Mouse (Mus musculus): ENCODE measurements at regions not wholly inside any gene's neighbourhood (a gene's known extent, or its start where the extent isn't known, plus 50 kb on each side); places are given as distances from the start of the nearest gene placed in this dataset.
A peak's percentile ranks its signal among the peaks of the same experiment; 100 is the strongest.

DNA sequence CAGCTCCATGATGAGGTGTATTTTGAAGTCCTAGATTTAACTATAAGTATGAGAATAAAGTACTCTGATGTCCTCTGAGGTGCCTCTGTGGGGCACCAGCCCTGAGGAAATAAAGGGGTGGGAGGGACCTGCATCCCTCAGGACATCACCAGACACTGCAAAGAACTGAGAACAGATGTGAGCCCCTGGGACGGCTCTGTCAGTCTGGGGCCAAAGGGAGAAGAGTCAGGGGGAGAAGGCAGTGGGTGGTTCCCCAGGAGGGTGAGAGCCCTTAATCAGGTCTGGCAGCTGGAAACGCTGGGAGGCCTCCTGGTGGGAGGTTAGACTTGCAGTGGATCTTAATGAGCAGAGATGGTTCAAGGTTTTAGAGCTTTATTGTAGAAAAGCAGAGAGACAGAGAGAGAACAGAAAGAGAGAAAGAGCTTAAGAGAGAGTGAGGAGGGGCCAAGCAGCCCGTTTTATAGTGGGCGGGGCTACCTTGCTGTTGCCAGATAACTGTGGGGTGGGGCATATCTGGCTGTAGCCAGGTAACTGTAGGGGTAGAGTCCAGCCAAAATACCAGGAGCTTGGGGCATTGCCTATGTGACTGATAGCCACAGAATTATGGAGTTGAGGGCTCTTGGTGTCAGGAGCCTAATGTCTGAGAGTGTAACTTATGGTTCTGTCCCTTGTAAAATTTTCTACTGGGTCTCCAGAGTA is 97.3 kb upstream of the Tmtc4 start:
- peak; percentile 43 for DNase-seq (ENCODE audit: low spot score)

DNA sequence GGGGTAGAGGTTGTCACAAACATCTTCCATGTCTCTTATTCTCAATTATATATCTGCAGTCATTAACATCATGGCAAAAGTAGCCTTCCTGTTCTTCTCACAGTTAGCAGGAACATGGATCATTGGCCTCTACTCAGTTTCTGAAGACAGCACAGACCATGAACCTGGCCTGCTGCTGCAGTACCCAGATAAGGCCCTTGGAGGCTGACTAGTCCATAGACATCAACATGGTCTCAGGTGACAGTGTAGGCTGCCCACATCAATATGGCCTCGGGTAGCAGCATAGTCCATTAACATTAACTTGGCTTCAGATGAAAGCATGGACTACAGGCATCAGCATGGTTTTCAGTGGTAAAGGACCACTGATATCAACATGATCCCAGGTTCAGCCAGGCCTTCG is 95.9 kb upstream of the Tmtc4 start:
- no peak for DNase-seq (ENCODE audit: low spot score)

DNA sequence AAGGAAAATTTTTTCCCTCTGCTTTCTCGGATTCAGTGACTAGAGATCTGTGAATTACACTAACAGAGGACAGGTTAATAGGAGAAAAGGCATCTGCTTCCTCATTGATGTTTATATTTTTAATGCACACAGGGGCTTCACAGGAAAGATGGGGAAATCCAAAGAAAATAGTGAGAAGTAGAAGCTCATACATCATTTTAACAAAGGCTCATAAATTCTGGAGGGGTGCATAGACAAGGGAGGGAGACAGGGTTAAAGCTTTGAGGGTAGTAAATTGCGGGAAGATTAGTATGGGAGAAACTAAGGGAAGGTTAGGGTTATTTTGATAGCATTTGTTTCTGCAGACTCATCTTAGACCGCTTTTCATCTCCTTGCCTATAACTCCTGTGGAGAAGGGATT is 95.0 kb upstream of the Tmtc4 start:
- DNase-seq (ENCODE audit: low spot score): no peak

DNA sequence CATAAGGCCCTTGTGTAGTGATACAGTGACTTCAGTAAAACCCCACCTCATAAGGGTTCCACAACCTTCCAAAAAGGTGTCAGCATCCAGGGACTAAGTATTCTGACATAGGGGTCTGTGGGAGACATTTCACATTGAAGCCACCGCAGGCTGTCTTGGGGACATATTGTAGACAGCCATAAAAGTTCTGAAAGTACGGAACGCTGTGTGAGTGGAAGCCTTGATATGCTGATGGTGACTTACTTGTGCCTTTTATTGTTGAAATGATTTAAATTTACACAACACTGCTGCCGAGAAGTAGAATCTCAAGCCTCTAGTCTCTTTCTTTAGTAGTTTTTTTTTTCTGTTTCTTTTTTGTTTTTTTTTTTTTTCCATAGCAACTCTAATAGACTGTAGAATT is 82.5 kb upstream of the Tmtc4 start:
- no peak for DNase-seq (ENCODE audit: low spot score)

DNA sequence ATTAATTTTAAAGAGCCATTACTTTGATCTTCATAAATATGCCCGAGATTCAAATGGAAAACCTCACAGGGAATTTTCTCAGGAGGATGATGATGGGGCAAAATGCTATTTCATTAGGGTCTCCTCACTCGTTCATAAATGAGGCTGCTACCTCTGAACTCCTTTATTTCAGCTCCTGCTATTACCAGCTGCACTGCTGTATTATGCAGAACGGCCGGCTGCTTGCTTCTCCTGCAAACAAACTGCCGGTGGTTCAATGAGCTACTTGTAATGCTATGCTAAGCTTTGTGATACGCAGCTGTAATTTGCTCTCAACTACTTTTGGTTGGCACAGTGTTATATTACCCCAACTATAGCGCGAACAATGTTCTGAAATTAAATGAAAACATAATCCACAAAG is 81.7 kb upstream of the Tmtc4 start:
- no peak for DNase-seq (ENCODE audit: low spot score)

DNA sequence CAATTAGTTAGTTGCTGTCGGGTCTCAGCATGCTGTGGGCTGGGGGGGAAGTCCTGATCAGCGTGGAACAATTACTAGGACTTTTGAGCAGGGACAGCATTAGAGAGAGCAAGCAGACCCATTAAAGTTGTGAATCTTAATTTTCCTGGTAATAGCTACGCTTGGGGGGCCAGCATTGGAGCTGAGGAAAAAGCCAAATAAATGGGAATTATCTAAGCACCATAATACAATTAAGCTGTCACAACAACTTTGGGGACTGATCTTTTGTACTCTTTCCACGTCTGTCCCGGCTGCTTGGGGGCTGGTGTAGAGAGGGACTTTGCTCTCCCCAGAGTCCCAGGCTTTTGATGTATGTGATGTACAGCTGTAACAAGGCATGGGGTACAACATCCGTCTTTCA is 81.3 kb upstream of the Tmtc4 start:
- peak; percentile 77 for DNase-seq (ENCODE audit: low spot score)

DNA sequence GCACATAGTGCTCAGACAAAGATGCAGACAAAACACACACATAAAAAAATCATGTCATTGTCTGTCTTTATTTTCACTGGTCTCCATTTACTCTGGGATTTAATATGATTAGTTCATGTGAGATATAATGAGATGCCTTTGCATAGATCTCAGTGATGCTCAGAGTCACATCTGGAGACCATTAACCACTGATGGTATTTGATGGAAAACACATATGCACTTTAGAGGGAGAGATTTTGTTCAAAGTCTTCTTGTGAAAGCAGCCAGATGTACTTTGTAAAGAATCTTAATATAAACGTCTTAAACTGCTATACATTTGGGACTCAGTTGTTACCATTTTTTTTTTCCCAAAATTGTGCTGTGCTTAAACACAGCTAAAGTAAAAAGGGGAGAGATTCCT is 79.1 kb upstream of the Tmtc4 start:
- no peak for DNase-seq (ENCODE audit: low spot score)

DNA sequence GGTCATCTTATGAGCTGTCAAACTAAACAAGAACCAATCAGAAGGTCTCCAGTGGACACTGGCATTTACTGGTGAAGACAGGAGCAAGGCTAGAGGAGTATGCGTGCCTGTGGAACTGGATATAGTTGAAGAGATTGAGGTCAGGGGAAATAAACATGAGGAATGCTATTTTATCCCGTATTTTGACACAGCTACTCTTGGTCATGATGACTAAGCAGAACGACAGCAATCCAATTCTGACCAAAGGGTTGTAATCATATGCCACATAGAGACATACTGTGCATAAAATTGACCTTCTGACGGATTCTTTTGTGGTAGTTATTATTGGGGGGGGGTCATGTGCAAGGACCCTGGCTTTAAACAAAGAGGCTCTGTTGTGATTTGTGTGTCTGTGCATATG is 73.1 kb upstream of the Tmtc4 start:
- no peak for DNase-seq (ENCODE audit: low spot score)

DNA sequence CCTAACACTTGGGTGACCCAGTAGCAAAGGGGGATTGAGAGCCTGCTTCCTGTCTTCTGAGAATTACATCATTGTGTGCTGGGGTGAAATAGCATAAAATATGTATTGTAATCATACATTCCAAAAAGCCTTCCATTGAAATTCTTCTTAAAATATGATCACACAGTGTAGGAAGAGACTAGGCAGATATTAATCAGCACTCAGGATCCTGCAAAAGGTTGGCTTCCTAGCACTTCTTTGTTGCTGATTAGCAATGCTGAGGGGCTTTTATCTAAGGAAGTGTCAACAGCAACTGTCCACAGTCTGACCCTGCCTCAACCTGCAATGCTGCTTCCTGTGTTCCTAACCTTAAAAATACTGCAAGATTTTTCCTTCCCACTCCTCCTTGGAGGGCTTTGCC is 64.6 kb upstream of the Tmtc4 start:
- DNase-seq (ENCODE audit: low spot score): no peak

DNA sequence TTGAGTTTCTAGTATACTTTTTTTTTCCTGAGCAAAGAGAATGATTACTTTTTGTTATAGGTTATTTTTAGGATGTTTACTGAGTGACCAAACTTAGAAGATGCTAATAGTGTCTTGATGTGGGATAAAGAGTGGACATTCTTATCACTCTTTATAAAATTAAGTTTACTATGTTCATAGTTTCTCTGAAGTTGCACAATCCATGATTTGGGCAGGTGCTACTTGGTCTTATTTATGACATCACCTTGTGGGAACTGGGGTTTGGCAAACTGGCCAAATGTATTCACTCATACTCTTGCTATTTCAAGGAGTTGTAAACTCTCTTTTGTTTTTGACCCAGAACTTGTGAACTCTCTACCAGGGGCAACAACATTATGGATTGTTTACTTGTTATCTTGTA is 56.2 kb upstream of the Tmtc4 start:
- DNase-seq (ENCODE audit: low spot score): no peak

DNA sequence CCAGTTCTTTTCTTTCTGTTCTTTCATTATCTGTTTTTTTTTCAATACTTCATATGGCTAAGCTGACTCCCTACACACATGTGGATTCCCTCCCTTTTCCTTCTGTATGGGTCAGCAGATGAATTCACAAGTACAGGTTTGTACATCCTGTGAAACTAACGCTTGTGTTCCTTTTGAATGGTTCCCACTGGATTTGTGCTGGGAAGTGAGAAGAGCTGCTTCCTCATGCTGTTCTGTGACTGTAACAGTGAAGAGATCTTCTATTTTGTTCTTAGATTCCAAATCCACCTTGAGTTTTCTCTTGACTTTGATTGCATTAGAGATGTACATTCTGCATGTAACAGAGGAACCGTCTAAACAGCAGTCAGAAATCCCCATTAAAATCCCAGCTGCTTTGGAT is 53.6 kb upstream of the Tmtc4 start:
- no peak for DNase-seq (ENCODE audit: low spot score)

All from retina, embryonic 14.5 days (tissue).